Mouse (Mus musculus): ENCODE data around the gene Cd55. TPM values are rescaled to one million over a fixed set of nuclear protein-coding genes. Genes with fewer than 3 reads are reported as not detected.

The Cd55 gene
- polyA plus RNA-seq (2012; rRNA removed) = 8.0 and 11.4 TPM in 2 replicates

GRCm38 (mm10) chr1:130462084-130462861, at the start of gene Cd55:
Gene Cd55, minus strand, starts transcription at chr1:130462744.

DNA sequence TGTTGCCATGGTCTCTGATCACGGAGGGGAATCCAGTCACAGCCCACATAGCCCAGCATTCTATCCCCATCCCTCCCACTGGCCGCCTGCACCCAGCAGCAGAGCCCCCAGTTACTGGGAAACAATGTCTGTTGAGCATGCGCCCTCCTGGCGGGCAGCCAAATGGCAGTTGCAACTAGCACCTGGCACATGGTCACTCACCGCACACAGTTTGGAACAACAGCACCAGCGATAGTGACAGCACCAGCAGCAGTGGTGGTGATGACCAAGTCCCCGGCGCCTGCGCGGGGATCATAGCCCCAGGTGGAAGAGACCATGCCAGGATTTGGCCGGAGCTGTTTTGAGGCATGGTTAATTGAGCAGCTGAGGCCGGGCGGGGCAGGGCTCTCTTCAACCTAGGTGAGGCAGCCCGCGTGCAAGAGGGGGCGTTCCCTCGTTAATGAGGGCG, 39.9 kb downstream of the Cd55 start, which contains the start of gene Cd55b:
Gene Cd55b, minus strand, starts transcription at position 346 of the 448 bp plus-strand sequence.

Other genes starting within 250 kb of the Cd55 start
- gene Cd55b, start 39.7 kb downstream of the Cd55 start, polyA plus RNA-seq (2012; rRNA removed) = not detected in 2 replicates
- gene Zp3r, start 166.9 kb upstream of the Cd55 start, polyA plus RNA-seq (2012; rRNA removed) = not detected in 2 replicates
- 0.04 TPM in 1 of 2 replicates, not detected in the other for gene C4bp, start 198.9 kb upstream of the Cd55 start, polyA plus RNA-seq (2012; rRNA removed)

Measured in central nervous system, embryonic 18 days (tissue).